Mouse (Mus musculus): Measurements from ENCODE around the gene Stip1. TPM values are rescaled to one million over a fixed set of nuclear protein-coding genes. Genes with fewer than 3 reads are reported as not detected.

Gene Stip1
- polyA plus RNA-seq, 1 experiment from 2014 or later: 51.8 TPM

DNA sequence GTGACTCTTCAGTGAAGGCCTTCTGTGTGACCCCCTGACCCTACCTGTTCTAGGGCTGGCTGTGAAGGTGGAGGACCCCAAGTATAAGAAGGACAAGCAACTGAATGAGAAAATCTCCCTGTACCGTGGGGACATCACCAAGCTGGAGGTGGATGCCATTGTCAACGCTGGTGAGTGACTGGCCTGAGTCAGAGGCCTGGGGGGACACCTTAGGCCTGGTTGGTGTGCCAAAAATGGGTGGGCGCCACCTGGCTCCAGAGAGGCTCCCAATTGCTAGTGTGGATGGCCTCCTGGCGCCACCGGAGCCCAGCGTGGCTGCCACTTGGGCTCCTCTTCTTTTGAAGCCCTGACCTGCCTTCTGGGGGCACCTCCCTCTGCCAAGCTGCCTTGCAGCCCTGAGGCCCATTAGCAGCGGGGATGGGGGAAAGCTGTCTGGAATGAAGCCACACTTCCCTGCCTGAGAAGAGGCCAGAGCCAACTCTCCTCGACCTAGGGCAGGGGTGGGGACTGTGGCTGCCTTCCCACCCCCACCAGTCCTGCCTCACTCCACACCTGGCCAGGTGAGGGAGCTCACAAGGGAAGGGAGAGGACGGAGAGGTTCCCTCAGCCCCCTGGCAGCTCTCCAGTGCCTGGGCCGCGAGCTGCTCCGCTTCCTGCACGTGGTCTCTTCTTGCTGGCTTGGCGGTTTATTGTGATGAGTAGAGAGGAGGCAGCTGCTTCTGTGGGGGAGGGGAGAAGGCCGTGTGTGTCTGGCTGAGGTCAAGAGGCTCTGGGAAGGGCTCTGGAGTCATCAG lies 26.5 kb upstream of the Stip1 start:
- Histone ChIP-seq H3K9me3 (ENCODE audit: low read length) (no peaks in the 10 kb centered on the region), H3K4me2 (replicated peaks; ENCODE audit: low read depth, low read length) (no peak overlapping the region), H3K27me3 (replicated peaks; ENCODE audit: insufficient read depth, low read length) (no peaks in the 10 kb centered on the region), H3K27ac (ENCODE audit: low read length) (no peak overlapping the region), H3K36me3 (ENCODE audit: insufficient read depth, low read length) (no peaks in the 10 kb centered on the region), H3K9ac (replicated peaks; ENCODE audit: low read depth) (no peak overlapping the region), H3K4me1 (ENCODE audit: insufficient read depth, low read depth, low read length) (peaks cover 4% of the 10 kb centered on the region; the same call in 1 of the 2 replicates), H3K4me3 (ENCODE audit: low read depth, low read length) (no peak overlapping the region)
- ATAC-seq: peak; percentile 19; the same call in 1 of the 2 replicates
- 25% methylated on average over 15 of the region's 15 CpGs for WGBS
- TF ChIP-seq EP300 (IDR thresholded peaks at IDR 0.05) (no peak), CTCF (IDR thresholded peaks at IDR 0.05) (0 out of 2 replicates have a peak, but pooled peaks have one; percentile 4)
- peak; percentile 67 for DNase-seq (ENCODE audit: low spot score)

GRCm38 (mm10) chr19:7064571-7064970 lies 24.8 kb upstream of the Stip1 start:
- H3K27ac ChIP-seq (ENCODE audit: low read length): no peak overlapping the region
- no peak overlapping the region for H3K4me3 ChIP-seq (ENCODE audit: low read depth, low read length)
- TF ChIP-seq EP300 (IDR thresholded peaks at IDR 0.05): no peak
- TF ChIP-seq CTCF (IDR thresholded peaks at IDR 0.05): peak; percentile 99
- peak; percentile 73 for ATAC-seq
- WGBS: 11% methylated on average over 3 of the region's 3 CpGs
- H3K4me2 ChIP-seq (replicated peaks; ENCODE audit: low read depth, low read length): no peak overlapping the region
- no peak overlapping the region for H3K9ac ChIP-seq (replicated peaks; ENCODE audit: low read depth)
- peak; percentile 91 for DNase-seq (ENCODE audit: low spot score)
- H3K36me3 ChIP-seq (ENCODE audit: insufficient read depth, low read length): no peaks in the 10 kb centered on the region
- no peaks in the 10 kb centered on the region for H3K9me3 ChIP-seq (ENCODE audit: low read length)
- no peaks in the 10 kb centered on the region for H3K27me3 ChIP-seq (replicated peaks; ENCODE audit: insufficient read depth, low read length)
- H3K4me1 ChIP-seq (ENCODE audit: insufficient read depth, low read depth, low read length): peaks cover 4% of the 10 kb centered on the region; the same call in 1 of the 2 replicates

- Histone ChIP-seq H3K27ac (ENCODE audit: low read length) (no peak overlapping the region), H3K9ac (replicated peaks; ENCODE audit: low read depth) (no peak overlapping the region), H3K9me3 (ENCODE audit: low read length) (no peaks in the 10 kb centered on the region), H3K4me3 (ENCODE audit: low read depth, low read length) (no peak overlapping the region), H3K36me3 (ENCODE audit: insufficient read depth, low read length) (no peaks in the 10 kb centered on the region), H3K4me2 (replicated peaks; ENCODE audit: low read depth, low read length) (no peak overlapping the region), H3K27me3 (replicated peaks; ENCODE audit: insufficient read depth, low read length) (no peaks in the 10 kb centered on the region), H3K4me1 (ENCODE audit: insufficient read depth, low read depth, low read length) (peaks cover 4% of the 10 kb centered on the region; the same call in 1 of the 2 replicates)
- ATAC-seq (no peak), DNase-seq (ENCODE audit: low spot score) (no peak)
- no peak for TF ChIP-seq CTCF (IDR thresholded peaks at IDR 0.05)
- 86% methylated on average over 8 of the region's 8 CpGs for WGBS
These were observed 23.1 kb upstream of the Stip1 start for GRCm38 (mm10) chr19:7062916-7063315.

DNA sequence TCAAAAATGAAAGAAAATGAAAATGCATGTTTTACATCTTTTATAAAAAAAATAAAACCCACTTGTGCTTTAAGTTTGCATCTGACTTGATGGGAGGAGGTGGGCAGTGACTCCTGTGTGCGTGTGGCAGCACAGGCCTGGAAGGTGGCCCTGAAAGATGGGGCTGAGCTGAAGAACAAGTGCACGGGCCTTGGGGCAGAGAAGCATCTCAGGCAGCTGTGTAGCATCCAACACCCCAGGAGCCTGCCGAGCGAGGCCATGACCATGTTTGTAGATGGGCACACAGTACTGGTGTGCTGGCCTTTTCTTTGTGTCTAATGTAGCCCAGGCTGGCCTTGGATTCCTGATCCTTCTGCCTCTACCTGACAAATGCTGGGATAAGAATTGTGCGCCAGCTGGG lies 22.3 kb upstream of the Stip1 start:
- 91% methylated on average over 5 of the region's 5 CpGs for WGBS
- TF ChIP-seq CTCF (IDR thresholded peaks at IDR 0.05) (no peak), EP300 (IDR thresholded peaks at IDR 0.05) (no peak)
- DNase-seq (ENCODE audit: low spot score): no peak

GRCm38 (mm10) chr19:7058541-7058940 lies 18.8 kb upstream of the Stip1 start:
- ATAC-seq (no peak), DNase-seq (ENCODE audit: low spot score) (no peak)
- Histone ChIP-seq H3K4me1 (ENCODE audit: insufficient read depth, low read depth, low read length) (peaks cover 7% of the 10 kb centered on the region; the same call in 1 of the 2 replicates), H3K9me3 (ENCODE audit: low read length) (no peaks in the 10 kb centered on the region), H3K9ac (replicated peaks; ENCODE audit: low read depth) (no peak overlapping the region), H3K4me3 (ENCODE audit: low read depth, low read length) (no peak overlapping the region), H3K4me2 (replicated peaks; ENCODE audit: low read depth, low read length) (0 out of 2 replicates have a peak overlapping the region, but pooled peaks have one; percentile 99), H3K27ac (ENCODE audit: low read length) (no peak overlapping the region), H3K27me3 (replicated peaks; ENCODE audit: insufficient read depth, low read length) (no peaks in the 10 kb centered on the region), H3K36me3 (ENCODE audit: insufficient read depth, low read length) (no peaks in the 10 kb centered on the region)
- no peak for TF ChIP-seq CTCF (IDR thresholded peaks at IDR 0.05)
- TF ChIP-seq EP300 (IDR thresholded peaks at IDR 0.05): no peak
- 68% methylated on average over 6 of the region's 6 CpGs for WGBS

More for the DNA sequence above, 22.3 kb upstream of the Stip1 start:
- Histone ChIP-seq H3K4me3 (ENCODE audit: low read depth, low read length) (no peak overlapping the region), H3K27me3 (replicated peaks; ENCODE audit: insufficient read depth, low read length) (no peaks in the 10 kb centered on the region), H3K27ac (ENCODE audit: low read length) (no peak overlapping the region), H3K4me2 (replicated peaks; ENCODE audit: low read depth, low read length) (no peak overlapping the region), H3K4me1 (ENCODE audit: insufficient read depth, low read depth, low read length) (peaks cover 6% of the 10 kb centered on the region; the same call in 1 of the 2 replicates), H3K36me3 (ENCODE audit: insufficient read depth, low read length) (no peaks in the 10 kb centered on the region), H3K9me3 (ENCODE audit: low read length) (no peaks in the 10 kb centered on the region), H3K9ac (replicated peaks; ENCODE audit: low read depth) (no peak overlapping the region)
- no peak for ATAC-seq

- Histone ChIP-seq H3K9me3 (ENCODE audit: low read length) (no peaks in the 10 kb centered on the region), H3K36me3 (ENCODE audit: insufficient read depth, low read length) (no peaks in the 10 kb centered on the region), H3K4me2 (replicated peaks; ENCODE audit: low read depth, low read length) (peak overlapping the region; percentile 99), H3K27me3 (replicated peaks; ENCODE audit: insufficient read depth, low read length) (no peaks in the 10 kb centered on the region), H3K4me1 (ENCODE audit: insufficient read depth, low read depth, low read length) (peaks cover 7% of the 10 kb centered on the region; the same call in 1 of the 2 replicates), H3K27ac (ENCODE audit: low read length) (peak overlapping the region; percentile 62; the same call in 1 of the 2 replicates), H3K4me3 (ENCODE audit: low read depth, low read length) (peak overlapping the region; percentile 67), H3K9ac (replicated peaks; ENCODE audit: low read depth) (no peak overlapping the region)
- TF ChIP-seq EP300 (IDR thresholded peaks at IDR 0.05) (no peak), CTCF (IDR thresholded peaks at IDR 0.05) (peak; percentile 70)
- ATAC-seq: peak; percentile 88
- 2% methylated on average over 15 of the region's 15 CpGs for WGBS
- DNase-seq (ENCODE audit: low spot score): peak; percentile 95
These were observed 18.0 kb upstream of the Stip1 start for GRCm38 (mm10) chr19:7057722-7058207.
